Mouse (Mus musculus) hindbrain, embryonic 13.5 days (tissue): ENCODE results near the gene Tulp4. TPM values are rescaled to one million over a fixed set of nuclear protein-coding genes. Genes with fewer than 3 reads are reported as not detected.

ENCODE experiments used
- ATAC-seq: fragments of 200-750 bp; cut with Nextera tagmentation; 2 replicates; pipeline ENCODE4 v1.8.0; 2017; ENCODE audit warnings: moderate TSS enrichment; ENCODE audit not compliant: low FRiP score
- H3K27ac ChIP-seq: fragments of 300-500 bp; sonication (generic); 2 replicates; pipeline ENCODE4 v1.5.1; 2015; ENCODE audit warnings: inconsistent platforms, mild to moderate bottlenecking, moderate library complexity
- H3K27me3 ChIP-seq: fragments of 300-500 bp; sonication (generic); 2 replicates; pipeline ENCODE4 v1.6.1; 2015; ENCODE audit warnings: mild to moderate bottlenecking, inconsistent platforms
- H3K36me3 ChIP-seq: fragments of 300-500 bp; sonication (generic); 2 replicates; pipeline ENCODE4 v1.6.1; 2015; ENCODE audit warnings: mild to moderate bottlenecking, inconsistent platforms
- H3K4me1 ChIP-seq: fragments of 300-500 bp; sonication (generic); replicated peaks from 2 replicates; pipeline ENCODE4 v1.6.1; 2015; ENCODE audit warnings: inconsistent platforms
- H3K4me2 ChIP-seq: fragments of 300-500 bp; sonication (generic); 2 replicates; pipeline ENCODE4 v1.6.1; 2015; ENCODE audit warnings: inconsistent platforms, mild to moderate bottlenecking, moderate library complexity
- H3K4me3 ChIP-seq: fragments of 300-500 bp; sonication (generic); 2 replicates; pipeline ENCODE4 v1.5.1; 2015; ENCODE audit warnings: mild to moderate bottlenecking, inconsistent platforms
- H3K9ac ChIP-seq: fragments of 300-500 bp; sonication (generic); 2 replicates; pipeline ENCODE4 v1.6.1; 2015; ENCODE audit warnings: mild to moderate bottlenecking, inconsistent platforms
- H3K9me3 ChIP-seq: fragments of 300-500 bp; sonication (generic); 2 replicates; pipeline ENCODE4 v1.6.1; 2016; ENCODE audit warnings: inconsistent platforms
- WGBS: fragments of 180-500 bp; shearing (Covaris S2); methylation state at CpG from one replicate; pipeline ENCODE4 v1.1.7; 2015; 5-methylcytosine and 5-hydroxymethylcytosine counted together
- polyA plus RNA-seq: library from polyadenylated mRNA; unstranded; fragments of >200 nt; fragmentation: Nextera tagmentation; extraction: Ambion mirVana; gene quantifications from 2 replicates; pipeline ENCODE4 v1.2.1, GENCODE M21; 2015

The Tulp4 gene
- polyA plus RNA-seq, 1 experiment from 2014 or later, result 137 TPM

GRCm38 (mm10) chr17:6172926-6173690, 66.9 kb downstream of the Tulp4 start:
- no peak for ATAC-seq
- H3K27ac ChIP-seq, result peak overlapping the region; percentile 66
- H3K9ac ChIP-seq, result no peak overlapping the region
- no peak overlapping the region for H3K4me3 ChIP-seq
- no peak overlapping the region for H3K4me2 ChIP-seq
- 0 out of 2 replicates have a peak, but pooled peaks cover 4% of the 10 kb centered on the region for H3K9me3 ChIP-seq
- H3K27me3 ChIP-seq, result no peaks in the 10 kb centered on the region
- WGBS, result 81% methylated on average over 5 of the region's 5 CpGs
- peaks cover 15% of the 10 kb centered on the region for H3K4me1 ChIP-seq
- H3K36me3 ChIP-seq, result peaks cover 28% of the 10 kb centered on the region

DNA sequence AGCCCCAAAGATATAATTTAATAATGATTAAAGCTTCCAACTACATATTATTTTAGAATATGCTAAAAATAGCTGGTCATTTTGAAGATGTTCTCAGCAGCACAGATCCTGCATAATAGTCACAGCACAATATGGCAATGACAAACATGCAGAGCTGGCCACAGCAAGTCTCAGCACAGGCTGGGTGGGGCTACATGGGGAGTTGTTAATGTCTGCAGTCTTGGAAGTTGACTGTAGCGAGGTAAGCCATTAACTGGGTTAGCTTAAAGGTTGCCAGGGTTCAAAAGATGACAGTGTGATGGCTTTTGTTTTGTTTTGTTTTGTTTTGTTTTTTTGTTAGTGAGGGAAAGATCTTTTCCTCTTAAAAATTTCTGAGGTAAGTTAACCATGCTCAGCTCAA, 68.3 kb downstream of the Tulp4 start:
- 77% methylated on average over 1 of the region's 1 CpGs for WGBS

GRCm38 (mm10) chr17:6178564-6179267, 72.5 kb downstream of the Tulp4 start:
- no peak for ATAC-seq
- H3K27ac ChIP-seq, result peak overlapping the region; percentile 42; the same call in 1 of the 2 replicates
- peaks cover 21% of the 10 kb centered on the region for H3K4me1 ChIP-seq

More for the DNA sequence above, 68.3 kb downstream of the Tulp4 start:
- no peak overlapping the region for H3K9ac ChIP-seq
- H3K4me2 ChIP-seq, result no peak overlapping the region
- peaks cover 24% of the 10 kb centered on the region for H3K4me1 ChIP-seq
- peaks cover 36% of the 10 kb centered on the region for H3K36me3 ChIP-seq
- H3K27ac ChIP-seq, result no peak overlapping the region
- no peak for ATAC-seq
- 0 out of 2 replicates have a peak, but pooled peaks cover 4% of the 10 kb centered on the region for H3K9me3 ChIP-seq
- H3K27me3 ChIP-seq, result no peaks in the 10 kb centered on the region
- H3K4me3 ChIP-seq, result no peak overlapping the region

GRCm38 (mm10) chr17:6179389-6179788, 73.2 kb downstream of the Tulp4 start:
- Histone ChIP-seq H3K36me3 (peaks cover 42% of the 10 kb centered on the region), H3K9me3 (0 out of 2 replicates have a peak, but pooled peaks cover 4% of the 10 kb centered on the region), H3K4me2 (no peak overlapping the region), H3K9ac (no peak overlapping the region), H3K4me3 (no peak overlapping the region), H3K4me1 (peaks cover 21% of the 10 kb centered on the region), H3K27me3 (no peaks in the 10 kb centered on the region), H3K27ac (peak overlapping the region; percentile 36)
- WGBS, result 25% methylated on average over 4 of the region's 4 CpGs
- no peak for ATAC-seq

More at GRCm38 (mm10) chr17:6178564-6179267, 72.5 kb downstream of the Tulp4 start:
- Histone ChIP-seq H3K9ac (no peak overlapping the region), H3K4me3 (no peak overlapping the region), H3K36me3 (peaks cover 42% of the 10 kb centered on the region), H3K9me3 (0 out of 2 replicates have a peak, but pooled peaks cover 4% of the 10 kb centered on the region), H3K4me2 (no peak overlapping the region), H3K27me3 (no peaks in the 10 kb centered on the region)
- 77% methylated on average over 6 of the region's 6 CpGs for WGBS

DNA sequence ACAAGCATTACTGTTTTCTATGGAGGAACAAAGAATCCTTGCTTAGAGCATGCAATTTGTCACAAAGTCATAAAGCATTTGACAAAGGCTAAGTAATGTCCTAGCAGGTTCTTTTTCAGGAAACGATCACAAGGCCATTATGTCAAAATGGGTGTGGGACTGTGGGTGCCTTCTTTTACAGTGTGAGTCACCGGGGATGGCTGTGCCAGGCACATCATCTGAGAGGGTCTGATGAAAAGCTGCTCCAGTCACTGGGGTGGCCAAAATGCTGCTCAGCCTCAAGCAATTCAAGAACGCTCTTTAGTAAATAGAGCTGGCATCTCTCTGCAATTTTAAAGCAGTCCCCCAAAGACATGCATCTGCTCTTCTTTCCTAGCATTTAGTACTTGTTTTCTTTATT, 74.2 kb downstream of the Tulp4 start:
- no peak for ATAC-seq
- 0 out of 2 replicates have a peak, but pooled peaks cover 3% of the 10 kb centered on the region for H3K9me3 ChIP-seq
- peaks cover 21% of the 10 kb centered on the region for H3K4me1 ChIP-seq
- no peak overlapping the region for H3K4me3 ChIP-seq
- WGBS, result 49% methylated on average over 3 of the region's 3 CpGs
- H3K36me3 ChIP-seq, result peaks cover 47% of the 10 kb centered on the region
- peak overlapping the region; percentile 59 for H3K27ac ChIP-seq
- H3K27me3 ChIP-seq, result no peaks in the 10 kb centered on the region
- no peak overlapping the region for H3K9ac ChIP-seq
- H3K4me2 ChIP-seq, result no peak overlapping the region

GRCm38 (mm10) chr17:6182715-6183114, 76.5 kb downstream of the Tulp4 start:
- H3K27ac ChIP-seq, result no peak overlapping the region
- peaks cover 49% of the 10 kb centered on the region for H3K36me3 ChIP-seq
- H3K4me2 ChIP-seq, result no peak overlapping the region
- peaks cover 21% of the 10 kb centered on the region for H3K4me1 ChIP-seq
- 58% methylated on average over 4 of the region's 4 CpGs for WGBS
- H3K4me3 ChIP-seq, result no peak overlapping the region
- no peak overlapping the region for H3K9ac ChIP-seq
- no peaks in the 10 kb centered on the region for H3K27me3 ChIP-seq
- H3K9me3 ChIP-seq, result no peaks in the 10 kb centered on the region
- ATAC-seq, result no peak

DNA sequence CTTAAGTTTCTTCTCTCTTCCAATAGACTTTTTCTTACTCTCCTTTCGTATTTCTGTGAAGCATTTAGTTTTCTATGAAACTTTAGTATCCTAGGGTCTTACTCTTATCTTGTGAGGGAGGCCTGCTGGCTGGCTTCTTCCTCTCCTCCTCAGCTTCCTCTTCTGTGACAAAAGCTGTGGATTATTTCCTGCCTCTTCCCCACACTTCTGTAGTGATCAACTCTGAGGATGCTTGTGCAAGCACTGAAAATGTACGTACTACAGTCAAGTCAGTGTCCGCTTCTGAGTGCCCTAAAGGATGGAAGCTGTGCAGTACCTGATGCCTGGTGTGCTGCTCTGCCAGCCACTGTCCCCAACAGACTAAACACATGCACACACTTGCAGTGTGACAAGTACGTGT, 80.4 kb downstream of the Tulp4 start:
- WGBS, result 95% methylated on average over 4 of the region's 4 CpGs
- 0 out of 2 replicates have a peak, but pooled peaks cover under 1% of the 10 kb centered on the region for H3K4me1 ChIP-seq
- H3K4me2 ChIP-seq, result no peak overlapping the region
- no peaks in the 10 kb centered on the region for H3K9me3 ChIP-seq
- H3K4me3 ChIP-seq, result no peak overlapping the region
- peaks cover 54% of the 10 kb centered on the region for H3K36me3 ChIP-seq
- H3K27me3 ChIP-seq, result no peaks in the 10 kb centered on the region
- no peak for ATAC-seq
- no peak overlapping the region for H3K9ac ChIP-seq
- no peak overlapping the region for H3K27ac ChIP-seq

DNA sequence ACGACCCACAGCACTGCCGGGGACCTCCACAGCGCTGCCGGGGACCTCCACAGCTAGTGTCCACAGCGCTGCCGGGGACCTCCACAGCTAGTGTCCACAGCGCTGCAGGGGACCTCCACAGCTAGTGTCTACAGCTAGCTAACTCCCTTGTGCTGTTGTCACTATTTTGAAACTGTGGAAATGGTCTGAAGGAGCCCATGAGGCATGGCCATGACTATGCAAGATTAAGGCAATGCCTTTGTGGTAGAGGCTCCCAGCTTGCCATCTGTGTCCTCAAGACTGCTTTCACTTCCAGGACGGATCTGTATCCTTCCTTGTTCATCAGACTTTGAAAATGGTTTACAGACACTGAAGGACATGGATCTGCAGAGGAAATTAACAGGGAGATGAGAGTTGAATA, 80.9 kb downstream of the Tulp4 start:
- Histone ChIP-seq H3K9ac (no peak overlapping the region), H3K4me2 (no peak overlapping the region), H3K4me1 (no peaks in the 10 kb centered on the region), H3K36me3 (peaks cover 58% of the 10 kb centered on the region), H3K27me3 (no peaks in the 10 kb centered on the region), H3K4me3 (no peak overlapping the region), H3K27ac (no peak overlapping the region), H3K9me3 (no peaks in the 10 kb centered on the region)
- ATAC-seq, result no peak
- 93% methylated on average over 8 of the region's 8 CpGs for WGBS

GRCm38 (mm10) chr17:6189207-6189606, 83.0 kb downstream of the Tulp4 start:
- ATAC-seq, result no peak
- Histone ChIP-seq H3K4me3 (no peak overlapping the region), H3K4me2 (no peak overlapping the region), H3K9ac (no peak overlapping the region), H3K9me3 (no peaks in the 10 kb centered on the region), H3K27ac (no peak overlapping the region), H3K27me3 (no peaks in the 10 kb centered on the region), H3K4me1 (no peaks in the 10 kb centered on the region), H3K36me3 (peaks cover 73% of the 10 kb centered on the region)
- 94% methylated on average over 5 of the region's 5 CpGs for WGBS

DNA sequence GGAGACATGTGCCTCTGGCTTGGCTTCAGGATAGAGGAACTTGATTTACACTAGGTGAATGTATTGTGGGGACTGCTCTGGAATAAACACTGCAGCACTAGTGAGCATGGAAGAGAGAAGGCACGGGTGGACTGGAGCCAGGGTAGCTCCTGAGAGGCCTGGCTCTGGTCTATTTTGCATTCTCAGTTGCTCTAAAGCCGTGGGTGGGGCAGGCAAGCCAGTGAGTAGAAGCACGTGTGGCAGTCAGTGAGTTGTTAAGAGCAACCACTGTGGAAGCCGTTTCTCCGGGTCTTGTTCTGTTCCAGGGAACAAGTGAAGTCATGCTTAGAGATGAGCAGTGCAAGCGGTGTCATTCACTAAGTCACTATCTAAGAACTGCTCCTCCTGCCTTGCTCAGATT, 86.0 kb downstream of the Tulp4 start:
- ATAC-seq, result no peak
- Histone ChIP-seq H3K4me3 (no peak overlapping the region), H3K36me3 (peaks cover 58% of the 10 kb centered on the region), H3K4me1 (no peaks in the 10 kb centered on the region), H3K9ac (no peak overlapping the region), H3K4me2 (no peak overlapping the region), H3K27ac (no peak overlapping the region), H3K27me3 (no peaks in the 10 kb centered on the region), H3K9me3 (no peaks in the 10 kb centered on the region)
- 88% methylated on average over 6 of the region's 6 CpGs for WGBS

GRCm38 (mm10) chr17:6195390-6195789, 89.2 kb downstream of the Tulp4 start:
- H3K4me3 ChIP-seq, result no peak overlapping the region
- no peak for ATAC-seq
- H3K4me1 ChIP-seq, result no peaks in the 10 kb centered on the region
- H3K27me3 ChIP-seq, result no peaks in the 10 kb centered on the region
- H3K36me3 ChIP-seq, result peaks cover 61% of the 10 kb centered on the region
- H3K27ac ChIP-seq, result no peak overlapping the region
- no peak overlapping the region for H3K4me2 ChIP-seq
- WGBS, result 95% methylated on average over 1 of the region's 1 CpGs
- no peaks in the 10 kb centered on the region for H3K9me3 ChIP-seq
- no peak overlapping the region for H3K9ac ChIP-seq

DNA sequence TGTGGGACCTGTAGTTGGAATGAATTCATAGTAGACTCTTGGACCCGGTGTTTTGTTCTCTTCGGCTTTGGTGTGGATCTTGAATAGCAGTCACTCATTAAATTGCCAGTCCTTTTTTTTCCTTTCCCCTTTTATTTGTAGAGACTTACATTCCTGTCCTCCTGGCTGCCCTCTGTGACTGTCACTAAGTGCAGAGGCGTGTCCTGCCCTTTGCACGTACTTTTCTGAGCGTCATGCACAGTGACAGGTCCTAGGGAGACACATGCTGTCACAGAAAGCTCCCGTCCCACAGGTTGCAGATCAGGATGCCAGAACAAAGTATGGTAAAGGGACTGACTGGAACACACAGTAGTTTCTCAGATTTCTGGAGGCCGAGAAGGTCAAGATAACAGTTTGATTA, 91.3 kb downstream of the Tulp4 start:
- no peak for ATAC-seq
- no peaks in the 10 kb centered on the region for H3K27me3 ChIP-seq
- H3K9ac ChIP-seq, result no peak overlapping the region
- no peak overlapping the region for H3K4me2 ChIP-seq
- 62% methylated on average over 7 of the region's 7 CpGs for WGBS
- peaks cover 66% of the 10 kb centered on the region for H3K36me3 ChIP-seq
- no peak overlapping the region for H3K27ac ChIP-seq
- no peaks in the 10 kb centered on the region for H3K4me1 ChIP-seq
- no peaks in the 10 kb centered on the region for H3K9me3 ChIP-seq
- no peak overlapping the region for H3K4me3 ChIP-seq
